Mouse (Mus musculus): Measurements from ENCODE around the gene Tagap.
"Not testable (repeated sequence)": the region's sequence is repeated elsewhere in the genome, so short reads cannot be mapped to it uniquely, and the experiment has no call there.

Gene Tagap

GRCm38 (mm10) chr17:7914596-7915227, 11.1 kb upstream of the Tagap start:
- DNase-seq (ENCODE audit: low read depth, low spot score), result no peak

GRCm38 (mm10) chr17:7915791-7916190, 10.0 kb upstream of the Tagap start:
- no peak for DNase-seq (ENCODE audit: low read depth, low spot score)

- no peak for DNase-seq (ENCODE audit: low read depth, low spot score)
Observed at GRCm38 (mm10) chr17:7916782-7917574, 8.8 kb upstream of the Tagap start.

GRCm38 (mm10) chr17:7918355-7918754, 7.4 kb upstream of the Tagap start:
- no peak for DNase-seq (ENCODE audit: low read depth, low spot score)

GRCm38 (mm10) chr17:7919209-7919608, 6.6 kb upstream of the Tagap start:
- DNase-seq (ENCODE audit: low read depth, low spot score), result no peak

GRCm38 (mm10) chr17:7922564-7922963, 3.2 kb upstream of the Tagap start:
- DNase-seq (ENCODE audit: low read depth, low spot score), result no peak

GRCm38 (mm10) chr17:7924185-7924725, 1.5 kb upstream of the Tagap start:
- DNase-seq (ENCODE audit: low read depth, low spot score), result no peak

GRCm38 (mm10) chr17:7927582-7928535, 2.1 kb downstream of the Tagap start:
- DNase-seq (ENCODE audit: low read depth, low spot score), result peak; percentile 61

GRCm38 (mm10) chr17:7928662-7929061, 2.9 kb downstream of the Tagap start:
- DNase-seq (ENCODE audit: low read depth, low spot score), result no peak

- no peak for DNase-seq (ENCODE audit: low read depth, low spot score)
Observed at GRCm38 (mm10) chr17:7929279-7929678, 3.5 kb downstream of the Tagap start.

- DNase-seq (ENCODE audit: low read depth, low spot score), result no peak
Observed at GRCm38 (mm10) chr17:7931096-7931990, 5.5 kb downstream of the Tagap start.

- not testable (repeated sequence) for DNase-seq (ENCODE audit: low read depth, low spot score)
Observed at GRCm38 (mm10) chr17:7932121-7932520, 6.3 kb downstream of the Tagap start.

GRCm38 (mm10) chr17:7939640-7940039, 13.8 kb downstream of the Tagap start:
- no peak for DNase-seq (ENCODE audit: low read depth, low spot score)

- peak; percentile 92 for DNase-seq (ENCODE audit: low read depth, low spot score)
Observed at GRCm38 (mm10) chr17:7945117-7946052, 19.6 kb downstream of the Tagap start, which contains the start of gene Rsph3a. TSS of gene Rsph3a (plus strand) at chr17:7945614.

- not testable (repeated sequence) for DNase-seq (ENCODE audit: low read depth, low spot score)
Observed at GRCm38 (mm10) chr17:7946053-7946627, 20.3 kb downstream of the Tagap start.

- not testable (repeated sequence) for DNase-seq (ENCODE audit: low read depth, low spot score)
Observed at GRCm38 (mm10) chr17:7951333-7951732, 25.5 kb downstream of the Tagap start.

GRCm38 (mm10) chr17:7957242-7957641, 31.4 kb downstream of the Tagap start:
- not testable (repeated sequence) for DNase-seq (ENCODE audit: low read depth, low spot score)

- DNase-seq (ENCODE audit: low read depth, low spot score), result not testable (repeated sequence)
Observed at GRCm38 (mm10) chr17:7963333-7963732, 37.5 kb downstream of the Tagap start.

- DNase-seq (ENCODE audit: low read depth, low spot score), result not testable (repeated sequence)
Observed at GRCm38 (mm10) chr17:7964398-7964797, 38.6 kb downstream of the Tagap start.

All from mesoderm, embryonic 11.5 days (tissue).